Mouse (Mus musculus) ovary, postnatal 14 days (tissue): Measurements from ENCODE around the gene Slc22a4.
A peak's percentile ranks its signal among the peaks of the same experiment; 100 is the strongest.
"Not testable (repeated sequence)": the region's sequence is repeated elsewhere in the genome, so short reads cannot be mapped to it uniquely, and the experiment has no call there.

ENCODE experiments used
- DNase-seq: peaks from one replicate; pipeline ENCODE4 v3.0.0; 2022; ENCODE audit warnings: low spot score

Slc22a4 gene

DNA sequence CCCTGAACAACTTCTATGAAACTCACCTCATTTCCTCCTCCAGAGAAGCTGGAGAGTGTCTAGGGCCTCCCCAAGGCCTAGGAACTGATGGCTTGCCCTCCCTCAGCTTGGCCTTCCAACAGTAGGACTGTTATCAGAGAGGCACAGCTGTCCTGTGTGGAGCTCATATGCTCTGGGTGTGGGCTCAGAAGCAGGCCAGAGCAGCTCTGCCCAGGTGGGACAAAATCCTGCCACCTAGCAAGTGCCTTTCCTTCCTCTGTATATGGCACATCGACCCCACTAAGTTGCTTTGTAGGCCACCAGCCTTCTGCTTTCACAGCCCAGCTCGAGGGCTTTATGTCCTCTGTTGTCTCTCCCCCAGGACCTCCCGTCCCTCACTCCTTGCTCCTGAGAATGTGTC is 23.2 kb downstream of the Slc22a4 start:
- DNase-seq: no peak

GRCm38 (mm10) chr11:54004221-54004620 is 23.7 kb downstream of the Slc22a4 start:
- DNase-seq: no peak

- peak; percentile 61 for DNase-seq
Measured at GRCm38 (mm10) chr11:54002761-54003717, 24.9 kb downstream of the Slc22a4 start.

DNA sequence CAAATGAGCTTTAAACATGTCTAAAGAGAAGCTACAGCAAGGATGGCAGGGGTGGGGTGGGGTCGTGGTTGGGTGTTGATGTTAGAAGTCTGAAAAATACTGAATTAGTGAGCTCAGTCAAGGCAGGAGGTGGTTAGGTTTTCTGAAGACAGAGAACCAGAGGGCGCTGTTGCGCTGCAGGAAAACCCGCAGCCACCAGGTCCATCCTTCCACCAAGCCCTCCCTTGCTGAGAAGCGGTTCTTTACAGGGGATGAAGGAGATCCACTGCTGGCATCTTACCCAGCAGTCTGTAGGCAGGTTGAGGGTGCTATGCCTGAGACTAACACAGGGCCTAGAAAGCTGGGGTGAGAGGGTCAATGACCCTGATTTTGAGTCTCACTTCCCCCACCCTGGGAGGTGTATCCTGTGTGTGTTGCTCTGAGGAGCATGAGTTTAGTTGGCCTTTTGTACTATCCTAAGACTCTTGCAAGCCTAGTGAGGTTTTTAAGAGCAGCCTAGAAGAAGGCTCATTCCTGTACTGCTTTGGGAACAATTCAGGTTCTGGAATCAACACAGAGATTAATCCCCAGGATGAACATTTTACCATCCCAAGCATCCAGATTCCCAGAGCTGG is 25.6 kb downstream of the Slc22a4 start:
- peak; percentile 56 for DNase-seq

- DNase-seq: no peak
Measured at GRCm38 (mm10) chr11:53997661-53998060, 30.2 kb downstream of the Slc22a4 start.

DNA sequence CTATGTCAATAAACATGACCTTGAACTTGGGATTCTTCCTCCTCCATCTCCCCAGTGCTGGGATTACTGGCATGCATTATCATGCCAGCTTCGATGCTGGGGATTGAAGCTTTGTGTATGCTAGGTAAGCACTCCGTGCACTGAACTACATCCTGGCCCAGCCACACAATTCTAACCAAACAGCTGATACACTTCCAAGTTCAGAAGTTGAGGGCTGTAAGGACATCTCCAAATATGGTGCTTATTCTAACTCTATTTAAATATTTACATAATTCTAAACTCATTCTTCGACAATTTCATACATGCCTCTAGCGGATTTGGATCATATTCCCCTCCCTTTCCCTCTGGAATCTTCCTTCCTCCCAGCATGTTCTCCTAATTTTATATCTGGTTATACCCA is 35.6 kb downstream of the Slc22a4 start:
- no peak for DNase-seq

DNA sequence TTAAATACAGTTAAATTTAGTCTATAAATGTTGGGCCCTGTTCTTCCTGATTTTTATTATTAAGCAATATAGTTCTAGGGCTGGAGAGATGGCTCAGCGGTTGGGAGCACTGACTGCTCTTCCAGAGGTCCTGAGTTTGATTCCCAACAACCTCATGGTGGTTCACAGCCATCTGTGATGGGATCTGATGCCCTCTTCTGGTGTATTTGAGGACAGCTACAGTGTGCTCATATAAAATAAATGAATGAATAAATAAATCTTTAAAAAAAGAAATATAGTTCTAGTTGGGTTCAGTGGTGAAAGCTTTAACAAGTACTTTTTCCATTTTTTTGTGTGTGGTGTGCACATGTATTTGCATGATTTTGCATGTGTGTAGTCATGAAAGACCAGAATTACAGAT is 38.7 kb downstream of the Slc22a4 start:
- no peak for DNase-seq

DNA sequence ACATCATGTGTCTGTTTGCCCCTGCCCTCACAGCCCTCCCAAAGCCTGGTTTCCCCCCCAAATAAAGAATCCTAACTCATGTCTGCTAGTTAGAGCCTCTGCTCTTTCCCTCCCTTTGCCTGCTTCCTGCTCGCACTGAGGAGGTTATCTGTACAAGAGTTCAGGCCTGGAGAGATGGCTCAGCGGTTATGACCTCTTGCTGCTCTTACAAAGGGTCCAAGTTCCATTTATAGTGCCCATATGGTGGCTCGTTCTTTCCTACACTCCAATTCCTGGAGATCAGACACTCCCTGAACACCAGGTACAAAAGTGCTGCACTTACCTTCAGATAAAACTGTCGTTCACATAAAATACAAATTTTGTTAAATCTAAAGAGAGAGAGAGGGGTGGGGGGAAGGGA is 39.8 kb downstream of the Slc22a4 start:
- no peak for DNase-seq

GRCm38 (mm10) chr11:53981396-53981795 is 46.5 kb downstream of the Slc22a4 start:
- DNase-seq: no peak

- peak; percentile 65 for DNase-seq
Measured at GRCm38 (mm10) chr11:53979788-53980621, 47.9 kb downstream of the Slc22a4 start, which contains the start of gene Slc22a21. Slc22a21 (minus strand) TSS chr11:53980332.

DNA sequence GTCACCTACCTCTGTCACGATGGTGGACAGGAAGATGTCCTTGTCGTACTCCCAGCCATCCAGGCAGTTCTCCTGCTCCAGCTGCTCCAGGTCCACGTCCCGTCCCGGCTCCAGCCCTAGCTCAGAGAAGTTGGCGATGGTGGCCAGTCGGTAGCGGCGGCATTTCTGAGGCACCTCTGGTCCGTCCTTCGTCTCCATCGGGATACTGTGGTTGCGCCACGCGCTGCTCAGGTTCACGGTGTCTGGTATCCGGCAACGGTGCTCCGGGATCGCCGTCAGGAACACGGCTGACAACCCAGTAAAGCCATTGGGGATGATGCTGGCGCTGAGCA is 48.5 kb downstream of the Slc22a4 start:
- not testable (repeated sequence) for DNase-seq

- DNase-seq: no peak
Measured at GRCm38 (mm10) chr11:53977672-53978071, 50.2 kb downstream of the Slc22a4 start.

GRCm38 (mm10) chr11:53975559-53975958 is 52.3 kb downstream of the Slc22a4 start:
- no peak for DNase-seq

DNA sequence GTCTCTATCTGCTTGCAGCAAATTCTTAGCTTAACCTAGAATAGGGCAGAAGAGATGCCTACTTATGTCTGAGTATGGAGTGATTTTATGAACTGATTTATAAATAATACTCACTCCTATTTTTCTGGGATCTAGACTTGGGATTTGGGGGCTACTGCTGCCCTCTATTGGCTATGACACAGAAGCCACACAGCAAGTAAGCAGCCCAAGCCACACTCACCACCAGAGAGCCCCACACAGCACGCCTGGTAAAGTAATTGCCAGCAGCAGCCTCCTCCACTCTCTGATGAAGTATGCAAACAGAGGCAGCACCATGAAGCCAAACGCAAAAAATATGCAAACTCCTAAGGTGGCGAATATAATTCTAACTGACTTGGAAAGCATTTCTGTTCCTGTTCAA is 68.9 kb downstream of the Slc22a4 start:
- DNase-seq: peak; percentile 4

DNA sequence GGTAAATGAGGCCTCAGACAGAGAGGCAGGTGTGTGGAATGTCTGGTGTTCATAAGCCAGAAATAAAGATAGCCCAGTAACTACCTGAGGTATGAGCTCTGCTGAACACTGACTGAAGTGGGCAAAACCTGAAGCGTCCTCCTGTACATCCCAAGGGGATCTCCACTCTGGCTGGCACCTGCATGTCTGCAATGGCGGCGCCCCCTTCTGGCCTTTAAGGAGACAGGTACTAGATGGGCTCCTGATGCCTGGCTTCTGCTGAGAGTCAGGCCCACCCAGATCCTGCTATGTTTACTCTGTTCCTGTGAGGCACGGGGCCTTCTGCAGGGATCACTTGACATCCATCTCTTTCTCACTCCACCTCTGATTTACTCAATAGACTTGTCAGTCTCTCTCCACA is 69.7 kb downstream of the Slc22a4 start:
- not testable (repeated sequence) for DNase-seq

DNA sequence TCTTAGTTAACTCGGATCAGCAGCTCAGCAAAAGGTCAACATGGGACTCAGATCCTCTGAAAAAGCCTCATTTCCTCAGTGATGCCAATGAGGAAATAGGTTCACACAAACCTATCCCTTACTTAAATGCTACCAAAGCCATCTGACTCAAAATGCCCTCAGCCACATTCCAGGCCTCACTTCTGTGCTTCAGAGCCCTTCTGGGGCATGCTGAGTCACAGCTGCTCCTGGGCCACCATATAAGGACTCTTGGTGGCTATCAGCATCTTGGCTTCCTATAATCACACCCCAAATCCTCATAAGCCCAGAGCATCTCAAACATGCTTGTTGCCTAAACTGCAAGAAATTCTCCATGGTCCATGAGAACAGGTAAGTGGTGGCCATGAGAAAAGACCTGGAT is 71.3 kb downstream of the Slc22a4 start:
- DNase-seq: no peak

DNA sequence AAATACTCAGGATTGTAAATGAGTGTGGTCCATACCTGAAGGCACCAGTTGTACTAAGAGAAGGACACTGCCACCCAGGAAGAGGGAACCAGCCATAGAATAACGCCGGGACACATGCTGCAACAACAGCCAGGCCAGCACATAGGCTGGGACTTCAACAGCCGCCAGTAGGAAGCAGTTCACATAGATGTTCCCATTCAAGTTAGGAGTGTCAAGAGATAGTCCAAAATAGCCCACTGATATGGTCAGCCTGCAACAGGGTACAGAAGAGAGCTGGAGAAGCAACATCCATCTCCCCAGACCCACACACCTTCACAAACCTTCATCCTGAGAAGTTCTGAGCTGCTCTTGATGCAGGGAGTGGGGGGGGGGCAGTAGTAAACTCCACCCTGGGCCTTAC is 73.2 kb downstream of the Slc22a4 start:
- DNase-seq: no peak

DNA sequence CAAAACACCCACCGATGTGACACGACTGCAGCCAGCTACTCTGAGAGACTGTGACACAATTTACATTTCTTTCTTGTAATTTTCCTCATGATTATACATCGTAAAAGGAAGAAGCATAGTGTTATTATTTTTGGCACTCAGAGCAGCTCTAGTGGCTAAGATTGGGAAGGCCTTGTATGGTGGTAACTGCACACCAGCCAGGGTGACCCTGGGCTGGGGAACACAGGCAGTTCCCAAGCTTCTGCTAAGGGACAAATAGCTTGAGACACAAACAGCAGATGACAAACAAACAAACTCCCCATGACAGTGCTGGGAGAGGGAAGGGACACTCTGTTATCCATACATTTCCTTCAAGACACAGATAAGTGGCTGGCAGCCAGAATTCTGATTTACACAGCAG is 77.8 kb downstream of the Slc22a4 start:
- DNase-seq: not testable (repeated sequence)
